Mouse (Mus musculus) neural tube, embryonic 14.5 days (tissue): ENCODE results near the gene Ism1. TPM values are rescaled to one million over a fixed set of nuclear protein-coding genes. Genes with fewer than 3 reads are reported as not detected.

Source experiments
- ATAC-seq: fragments of 200-750 bp; cut with Nextera tagmentation; 2 replicates; pipeline ENCODE4 v1.8.0; 2017; ENCODE audit warnings: low read depth, mild to moderate bottlenecking, moderate TSS enrichment, moderate library complexity
- H3K27ac ChIP-seq: fragments of 300-500 bp; sonication (generic); 2 replicates; pipeline ENCODE4 v1.5.1; 2014; ENCODE audit warnings: low read depth, mild to moderate bottlenecking, control low read depth, low read length, moderate library complexity, mixed read lengths
- H3K27me3 ChIP-seq: fragments of 300-500 bp; sonication (generic); 2 replicates; pipeline ENCODE4 v1.6.1; 2014; ENCODE audit warnings: low read length; ENCODE audit not compliant: control insufficient read depth, insufficient read depth
- H3K36me3 ChIP-seq: fragments of 300-500 bp; sonication (generic); 2 replicates; pipeline ENCODE4 v1.6.1; 2014; ENCODE audit warnings: low read length, mixed read lengths; ENCODE audit not compliant: control insufficient read depth, insufficient read depth
- H3K4me1 ChIP-seq: fragments of 300-500 bp; sonication (generic); 2 replicates; pipeline ENCODE4 v1.6.1; 2014; ENCODE audit warnings: low read length; ENCODE audit not compliant: control insufficient read depth, insufficient read depth
- H3K4me2 ChIP-seq: fragments of 300-500 bp; sonication (generic); 2 replicates; pipeline ENCODE4 v1.6.1; 2014; ENCODE audit warnings: mild to moderate bottlenecking, low read depth, low read length, control low read depth
- H3K4me3 ChIP-seq: fragments of 300-500 bp; sonication (generic); 2 replicates; pipeline ENCODE4 v1.5.1; 2014; ENCODE audit warnings: low read depth, low read length, control low read depth, mixed read lengths
- H3K9ac ChIP-seq: fragments of 300-500 bp; sonication (generic); replicated peaks from 2 replicates; pipeline ENCODE4 v1.6.1; 2014; ENCODE audit warnings: low read depth, mild to moderate bottlenecking, control low read depth, low read length, mixed read lengths
- H3K9me3 ChIP-seq: fragments of 300-500 bp; sonication (generic); 2 replicates; pipeline ENCODE4 v1.6.1; 2016; ENCODE audit warnings: low read length; ENCODE audit not compliant: control insufficient read depth
- WGBS: fragments of 180-500 bp; shearing (Covaris S2); extraction: QIAGEN DNeasy Blood & Tissue Kit; methylation state at CpG from one replicate; pipeline ENCODE4 v1.1.7; 2014; 5-methylcytosine and 5-hydroxymethylcytosine counted together
- polyA plus RNA-seq: library from polyadenylated mRNA; unstranded; fragments of >200 nt; fragmentation: Nextera tagmentation; extraction: Ambion mirVana; gene quantifications from 2 replicates; pipeline ENCODE4 v1.2.1, GENCODE M21; 2014

Gene Ism1
- polyA plus RNA-seq, 1 experiment from 2014 or later: 1.1 TPM

DNA sequence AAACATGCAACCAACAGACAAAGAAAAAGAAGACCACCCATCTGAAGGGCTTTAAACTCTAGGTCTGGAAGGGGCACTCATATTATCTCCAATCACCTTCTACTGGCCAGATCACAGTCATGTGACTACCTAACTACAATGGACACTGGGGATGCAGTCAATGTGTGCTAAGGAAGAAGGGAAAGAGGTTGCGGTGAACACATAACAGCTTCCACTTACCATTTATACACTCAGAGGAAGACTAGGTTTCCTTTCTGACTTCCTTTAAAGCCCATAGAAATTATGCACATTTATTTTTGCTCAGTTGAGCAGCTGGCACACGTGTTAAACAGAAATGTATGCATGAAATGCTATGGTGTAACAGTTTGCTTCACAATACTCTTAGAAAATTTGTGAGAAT is 5.6 kb upstream of the Ism1 start:
- Histone ChIP-seq H3K4me2 (no peak overlapping the region), H3K4me3 (no peak overlapping the region), H3K9me3 (no peaks in the 10 kb centered on the region), H3K4me1 (peaks cover 8% of the 10 kb centered on the region; the same call in 1 of the 2 replicates), H3K27ac (no peak overlapping the region), H3K9ac (no peak overlapping the region), H3K27me3 (no peaks in the 10 kb centered on the region), H3K36me3 (no peaks in the 10 kb centered on the region)
- WGBS: 71% methylated on average over 2 of the region's 2 CpGs
- ATAC-seq: no peak

DNA sequence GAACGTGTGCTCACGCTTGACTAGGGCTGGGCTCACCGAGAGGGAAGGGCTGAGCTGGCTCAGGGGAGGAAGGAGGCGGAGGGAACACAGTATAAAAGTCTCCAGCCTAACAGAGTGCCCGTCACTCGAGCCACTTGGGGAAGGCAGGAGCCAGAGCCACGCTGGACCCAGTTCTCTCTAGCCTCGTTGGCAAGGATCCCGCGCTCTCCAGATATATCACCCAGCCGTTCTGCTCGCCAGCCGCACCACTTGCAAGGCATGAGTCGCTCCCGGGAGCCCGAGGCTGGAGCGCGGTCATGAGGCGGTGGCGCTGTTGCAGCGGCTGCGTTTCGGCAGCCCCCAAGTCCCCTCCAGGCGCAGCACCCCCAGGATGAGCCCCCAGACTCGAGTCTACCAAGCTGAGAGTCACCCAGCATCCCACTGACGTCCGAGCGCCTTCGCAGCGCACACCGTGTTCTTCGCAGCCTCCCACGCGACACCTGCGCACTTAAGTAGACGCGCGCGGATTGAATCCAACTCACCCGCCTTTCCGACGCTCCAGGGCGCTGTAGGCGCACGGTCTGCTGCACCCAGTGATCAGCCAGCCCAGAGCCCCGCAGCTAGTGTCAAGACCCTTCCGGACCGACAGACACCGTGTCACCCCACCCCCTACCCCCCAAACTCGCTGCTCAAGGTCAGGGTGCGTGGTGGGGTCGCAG is 764 bp upstream of the Ism1 start:
- Histone ChIP-seq H3K9ac (peak overlapping the region; percentile 88), H3K4me1 (peaks cover 8% of the 10 kb centered on the region; the same call in 1 of the 2 replicates), H3K9me3 (no peaks in the 10 kb centered on the region), H3K4me2 (peak overlapping the region; percentile 98), H3K27ac (no peak overlapping the region), H3K36me3 (no peaks in the 10 kb centered on the region), H3K4me3 (peak overlapping the region; percentile 83), H3K27me3 (no peaks in the 10 kb centered on the region; the same call in none of the 2 replicates)
- peak; percentile 65 for ATAC-seq
- under 1% methylated on average over 52 of the region's 52 CpGs for WGBS

DNA sequence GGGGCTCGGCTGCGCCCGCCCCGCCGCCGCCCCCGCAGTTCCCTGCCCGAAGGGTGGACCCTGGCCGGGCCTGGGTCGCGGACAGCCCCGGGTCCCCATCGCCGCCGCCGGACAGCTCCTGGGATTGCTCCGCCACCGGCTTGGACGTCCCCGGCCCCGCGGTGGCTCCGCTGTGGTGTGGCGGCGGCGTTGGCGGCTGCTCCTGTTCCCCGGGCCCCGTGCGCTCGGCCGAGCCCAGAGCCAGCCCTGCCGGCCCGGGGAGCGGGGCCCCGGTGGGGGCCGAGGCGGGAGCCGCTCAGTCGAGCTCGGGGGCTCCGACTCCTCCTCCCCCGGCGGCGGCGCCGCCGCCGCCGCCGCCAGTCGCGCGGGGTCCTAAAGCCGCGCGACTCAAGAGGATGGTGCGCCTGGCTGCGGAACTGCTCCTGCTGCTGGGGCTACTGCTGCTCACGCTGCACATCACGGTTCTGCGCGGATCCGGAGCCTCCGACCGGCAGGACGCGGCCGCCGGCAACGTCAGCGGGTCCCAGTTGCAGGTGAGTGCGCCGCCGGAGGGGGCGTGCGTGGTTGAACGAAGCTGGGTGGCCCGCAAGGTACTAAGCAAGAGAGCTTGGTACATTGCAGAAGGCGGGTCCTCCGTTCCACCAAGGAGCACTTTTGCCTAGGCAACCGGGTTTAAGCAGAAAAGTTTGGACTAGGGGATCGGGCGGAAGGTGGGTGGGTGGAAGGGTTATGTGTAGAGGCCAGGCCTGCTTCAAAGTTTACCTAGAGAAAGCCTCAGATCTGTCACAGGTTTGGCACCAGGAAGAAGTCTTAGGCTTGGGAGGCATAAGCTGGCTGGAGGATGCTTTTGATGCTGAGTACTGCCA is 530 bp downstream of the Ism1 start:
- Histone ChIP-seq H3K4me2 (peak overlapping the region; percentile 98), H3K4me3 (peak overlapping the region; percentile 83), H3K36me3 (no peaks in the 10 kb centered on the region), H3K27me3 (no peaks in the 10 kb centered on the region; the same call in none of the 2 replicates), H3K9me3 (no peaks in the 10 kb centered on the region), H3K9ac (peak overlapping the region; percentile 88), H3K4me1 (peaks cover 8% of the 10 kb centered on the region; the same call in 1 of the 2 replicates), H3K27ac (peak overlapping the region; percentile 73)
- ATAC-seq: peak; percentile 92
- WGBS: under 1% methylated on average over 67 of the region's 84 CpGs

DNA sequence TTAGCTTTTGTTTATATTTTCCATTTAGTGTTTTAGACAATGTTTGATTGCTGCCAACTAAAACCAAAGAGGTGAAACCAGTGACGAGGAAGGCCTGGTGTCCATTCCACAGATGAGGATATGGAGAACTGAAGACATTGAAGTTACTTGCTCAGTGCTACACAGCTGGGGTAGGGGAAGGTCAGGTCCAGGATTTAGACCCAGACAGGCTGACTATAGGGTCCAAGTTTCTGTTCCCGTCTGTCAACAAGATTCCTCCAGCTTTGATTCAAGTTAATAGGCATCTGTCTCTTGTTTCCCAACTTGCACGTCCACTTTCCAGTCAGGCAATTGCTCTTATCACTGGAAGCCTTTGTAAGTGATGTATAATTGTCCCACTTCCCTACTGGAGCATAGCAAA is 4.6 kb downstream of the Ism1 start:
- Histone ChIP-seq H3K36me3 (no peaks in the 10 kb centered on the region), H3K27ac (no peak overlapping the region), H3K4me3 (no peak overlapping the region), H3K4me2 (no peak overlapping the region), H3K9ac (no peak overlapping the region), H3K27me3 (no peaks in the 10 kb centered on the region; the same call in none of the 2 replicates), H3K4me1 (no peaks in the 10 kb centered on the region), H3K9me3 (no peaks in the 10 kb centered on the region)
- WGBS: 78% methylated on average over 3 of the region's 3 CpGs
- no peak for ATAC-seq

DNA sequence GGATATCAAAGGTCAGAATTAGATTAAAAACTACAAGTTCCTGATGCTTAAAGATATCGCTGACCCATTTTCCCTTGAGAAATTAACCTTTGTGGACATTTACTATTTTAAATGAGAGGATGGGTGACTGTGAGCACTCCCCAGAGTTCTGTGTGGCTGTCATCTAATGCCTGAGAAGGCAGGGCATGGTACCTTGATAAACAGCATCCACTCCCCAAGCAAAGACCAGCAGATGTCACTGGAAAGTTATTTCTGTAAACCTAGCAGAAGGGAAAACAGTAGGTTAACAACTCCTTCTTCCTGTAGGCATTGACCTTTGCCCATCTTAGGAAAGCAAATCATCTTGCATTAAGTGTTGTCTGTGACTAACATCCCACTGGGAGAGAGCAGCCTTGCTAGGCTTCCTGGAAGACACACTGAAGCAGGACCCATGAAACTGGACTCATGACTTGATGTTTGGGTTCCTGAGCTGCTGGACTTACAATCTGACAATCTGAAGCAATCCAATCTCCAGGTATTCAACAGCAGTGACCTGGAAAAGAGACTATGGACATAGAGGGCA is 11.5 kb downstream of the Ism1 start:
- H3K9ac ChIP-seq: no peak overlapping the region
- no peaks in the 10 kb centered on the region for H3K9me3 ChIP-seq
- no peaks in the 10 kb centered on the region for H3K36me3 ChIP-seq
- no peak overlapping the region for H3K27ac ChIP-seq
- no peaks in the 10 kb centered on the region for H3K4me1 ChIP-seq
- H3K4me3 ChIP-seq: no peak overlapping the region
- H3K27me3 ChIP-seq: no peaks in the 10 kb centered on the region
- WGBS: 90% methylated on average over 1 of the region's 1 CpGs
- H3K4me2 ChIP-seq: no peak overlapping the region
- no peak for ATAC-seq

DNA sequence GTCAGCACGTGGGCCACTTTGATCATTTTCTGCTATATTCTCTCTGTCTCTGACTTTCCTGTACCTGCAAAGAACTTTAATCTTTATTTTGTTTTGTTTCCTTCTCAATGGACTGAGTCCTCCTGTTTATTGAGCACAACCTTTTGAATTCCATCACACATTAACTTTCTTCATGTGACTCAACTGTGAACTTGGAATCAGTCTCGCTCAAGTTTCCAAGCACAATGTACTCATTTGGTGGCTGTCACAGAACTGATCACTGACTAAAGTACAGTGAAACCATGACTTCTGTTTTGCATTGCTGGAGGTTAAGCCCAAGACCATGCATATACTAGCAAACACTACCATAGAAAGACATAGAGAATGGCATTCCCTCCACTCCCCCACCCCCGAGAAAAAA is 15.5 kb downstream of the Ism1 start:
- Histone ChIP-seq H3K4me2 (no peak overlapping the region), H3K9me3 (no peaks in the 10 kb centered on the region), H3K36me3 (no peaks in the 10 kb centered on the region), H3K4me1 (no peaks in the 10 kb centered on the region), H3K4me3 (no peak overlapping the region), H3K27ac (no peak overlapping the region), H3K27me3 (no peaks in the 10 kb centered on the region), H3K9ac (no peak overlapping the region)
- ATAC-seq: no peak
- WGBS: 88% methylated on average over 3 of the region's 3 CpGs

DNA sequence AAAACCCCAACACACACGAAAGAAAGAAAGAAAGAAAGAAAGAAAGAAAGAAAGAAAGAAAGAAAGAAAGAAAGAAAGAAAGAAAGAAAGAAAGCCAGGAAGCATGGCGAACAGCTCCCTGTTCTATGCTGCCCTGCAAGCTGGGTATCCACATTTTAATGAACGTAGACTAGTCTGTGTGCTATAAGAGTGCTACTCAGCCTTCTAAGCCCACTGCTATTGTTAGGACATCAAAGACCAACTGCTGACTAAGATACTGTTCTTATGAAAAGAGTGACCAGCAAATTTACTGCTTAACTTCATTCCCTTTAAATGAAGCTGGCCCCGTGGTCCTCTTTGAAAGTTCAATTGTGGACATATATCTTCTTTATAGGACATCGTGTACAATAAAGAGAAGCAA is 16.7 kb downstream of the Ism1 start:
- H3K9me3 ChIP-seq: no peaks in the 10 kb centered on the region
- 0 out of 2 replicates have a peak, but pooled peaks have one; percentile 21 for ATAC-seq
- H3K4me2 ChIP-seq: no peak overlapping the region
- no peak overlapping the region for H3K9ac ChIP-seq
- H3K36me3 ChIP-seq: no peaks in the 10 kb centered on the region
- WGBS: 21% methylated on average over 5 of the region's 5 CpGs
- no peak overlapping the region for H3K4me3 ChIP-seq
- H3K4me1 ChIP-seq: no peaks in the 10 kb centered on the region
- H3K27ac ChIP-seq: no peak overlapping the region
- H3K27me3 ChIP-seq: no peaks in the 10 kb centered on the region

DNA sequence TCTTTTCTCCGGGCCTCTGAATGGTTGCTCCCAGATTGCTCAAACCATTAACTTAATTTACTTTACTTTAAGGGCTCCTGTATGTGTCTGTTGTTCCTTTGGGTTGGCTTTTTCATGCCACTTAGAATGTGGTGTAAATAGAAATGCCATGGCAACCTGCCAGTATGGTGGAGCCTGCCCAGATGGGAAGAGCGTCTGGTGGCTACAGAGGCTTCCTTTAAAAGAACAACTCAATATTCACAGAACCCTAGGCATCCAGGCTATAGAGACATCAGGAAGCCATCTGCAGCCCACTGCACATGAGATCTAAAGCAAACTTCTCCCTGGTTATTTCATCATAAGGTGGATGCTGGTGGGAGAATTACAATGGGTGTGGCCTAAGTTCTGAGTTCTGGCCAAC is 18.6 kb downstream of the Ism1 start:
- peak; percentile 49; the same call in 1 of the 2 replicates for ATAC-seq
- H3K36me3 ChIP-seq: no peaks in the 10 kb centered on the region
- no peak overlapping the region for H3K4me2 ChIP-seq
- H3K4me1 ChIP-seq: no peaks in the 10 kb centered on the region
- H3K27ac ChIP-seq: no peak overlapping the region
- H3K9ac ChIP-seq: no peak overlapping the region
- H3K27me3 ChIP-seq: no peaks in the 10 kb centered on the region
- no peak overlapping the region for H3K4me3 ChIP-seq
- 9% methylated on average over 2 of the region's 2 CpGs for WGBS
- H3K9me3 ChIP-seq: no peaks in the 10 kb centered on the region

DNA sequence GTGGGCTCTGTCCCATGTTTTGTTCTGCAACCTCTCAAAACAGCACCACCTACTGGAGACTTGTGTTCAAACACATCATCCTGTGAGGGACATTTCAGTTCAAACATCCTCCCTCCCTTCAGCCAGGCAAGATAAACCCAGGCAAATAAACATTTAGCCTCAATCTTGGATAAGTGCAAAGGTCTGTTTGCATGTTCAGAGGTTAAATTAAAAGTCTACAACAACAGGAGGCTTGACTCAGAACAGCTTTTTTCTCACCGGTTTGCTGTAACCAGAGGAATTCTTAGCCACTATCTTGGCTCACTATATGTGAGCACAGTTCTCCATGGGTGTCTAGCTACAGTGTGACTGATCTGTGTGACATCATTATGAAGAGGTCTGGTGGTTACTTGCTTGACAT is 22.6 kb downstream of the Ism1 start:
- Histone ChIP-seq H3K27ac (no peak overlapping the region), H3K4me1 (no peaks in the 10 kb centered on the region), H3K36me3 (no peaks in the 10 kb centered on the region), H3K9me3 (no peaks in the 10 kb centered on the region), H3K4me3 (no peak overlapping the region), H3K4me2 (no peak overlapping the region), H3K27me3 (no peaks in the 10 kb centered on the region), H3K9ac (no peak overlapping the region)
- WGBS: 97% methylated on average over 1 of the region's 1 CpGs
- no peak for ATAC-seq
